Mouse (Mus musculus): Measurements from ENCODE around the gene Cpeb3. TPM values are rescaled to one million over a fixed set of nuclear protein-coding genes. Genes with fewer than 3 reads are reported as not detected.

The Cpeb3 gene
- total RNA-seq, 1 experiment, result 1.8 TPM

DNA sequence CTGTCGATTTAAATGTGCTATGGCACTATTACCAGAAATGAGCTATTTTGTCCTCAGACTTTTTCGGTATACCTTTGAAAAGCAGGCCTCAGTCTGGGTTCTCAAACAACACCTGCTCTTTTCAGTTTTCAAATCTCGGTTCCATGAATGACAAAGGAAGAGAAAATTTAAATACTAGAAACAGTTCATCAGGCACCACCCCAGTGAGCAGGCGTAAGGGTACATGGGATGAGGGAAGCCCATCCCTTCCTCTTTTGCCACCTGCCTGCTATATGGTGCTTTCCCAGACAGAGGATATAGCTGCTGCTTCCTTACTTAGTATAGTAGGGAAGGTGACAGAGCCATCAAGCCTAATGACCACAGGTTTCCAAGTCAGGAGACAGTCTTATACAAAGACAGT is 74.7 kb downstream of the Cpeb3 start:
- in situ Hi-C loops (cut with MboI; ENCODE audit: low sequenced_read_pairs in 2 of 2, unreplicated experiment in 2 of 2), result no loop called here
- Histone ChIP-seq H3K36me3 (ENCODE audit: control insufficient read depth, insufficient read depth, low read length, poor library complexity, severe bottlenecking) (no peaks in the 10 kb centered on the region), H3K4me3 (ENCODE audit: insufficient read depth in 1 of 2, low read depth in 1 of 2, low read length in 2 of 2, poor library complexity in 1 of 2, severe bottlenecking in 1 of 2) (no peak overlapping the region), H3K9ac (ENCODE audit: insufficient read depth, low read depth, low read length, poor library complexity, severe bottlenecking) (no peak overlapping the region), H3K27ac (ENCODE audit: insufficient read depth, low read depth, low read length, poor library complexity, severe bottlenecking) (no peak overlapping the region), H3K4me1 (ENCODE audit: control insufficient read depth in 2 of 2, insufficient read depth in 2 of 2, low read length in 2 of 2, poor library complexity in 1 of 2) (0 out of 4 replicates have a peak, but pooled peaks cover 0 to 2% of the 10 kb centered on the region in 2 experiments), H3K9me3 (ENCODE audit: control insufficient read depth, insufficient read depth, low read depth, low read length) (no peaks in the 10 kb centered on the region)
- DNase-seq (ENCODE audit: low read depth, low spot score), result no peak
- no peak for TF ChIP-seq CHD2 (IDR thresholded peaks at IDR 0.05; ENCODE audit: low read depth, low read length)

GRCm38 (mm10) chr19:37131660-37132059 is 76.7 kb downstream of the Cpeb3 start:
- Histone ChIP-seq H3K4me1 (ENCODE audit: control insufficient read depth in 2 of 2, insufficient read depth in 2 of 2, low read length in 2 of 2, poor library complexity in 1 of 2) (0 out of 4 replicates have a peak, but pooled peaks cover 0 to 2% of the 10 kb centered on the region in 2 experiments), H3K9ac (ENCODE audit: insufficient read depth, low read depth, low read length, poor library complexity, severe bottlenecking) (no peak overlapping the region), H3K4me3 (ENCODE audit: insufficient read depth in 1 of 2, low read depth in 1 of 2, low read length in 2 of 2, poor library complexity in 1 of 2, severe bottlenecking in 1 of 2) (no peak overlapping the region), H3K9me3 (ENCODE audit: control insufficient read depth, insufficient read depth, low read depth, low read length) (no peaks in the 10 kb centered on the region), H3K27ac (ENCODE audit: insufficient read depth, low read depth, low read length, poor library complexity, severe bottlenecking) (no peak overlapping the region), H3K36me3 (ENCODE audit: control insufficient read depth, insufficient read depth, low read length, poor library complexity, severe bottlenecking) (no peaks in the 10 kb centered on the region)
- DNase-seq (ENCODE audit: low read depth, low spot score), result no peak
- TF ChIP-seq MAFK (IDR thresholded peaks at IDR 0.05; ENCODE audit: insufficient read depth, low read depth, low read length) (no peak), ZC3H11A (IDR thresholded peaks at IDR 0.05; ENCODE audit: borderline replicate concordance, low read depth, low read length) (no peak), HCFC1 (IDR thresholded peaks at IDR 0.05; ENCODE audit: borderline replicate concordance, insufficient read depth, low read length) (no peak), CHD2 (IDR thresholded peaks at IDR 0.05; ENCODE audit: low read depth, low read length) (no peak), ZNF384 (IDR thresholded peaks at IDR 0.05; ENCODE audit: low read depth, low read length) (no peak)
- in situ Hi-C loops (cut with MboI; ENCODE audit: low sequenced_read_pairs in 2 of 2, unreplicated experiment in 2 of 2), result no loop called here

DNA sequence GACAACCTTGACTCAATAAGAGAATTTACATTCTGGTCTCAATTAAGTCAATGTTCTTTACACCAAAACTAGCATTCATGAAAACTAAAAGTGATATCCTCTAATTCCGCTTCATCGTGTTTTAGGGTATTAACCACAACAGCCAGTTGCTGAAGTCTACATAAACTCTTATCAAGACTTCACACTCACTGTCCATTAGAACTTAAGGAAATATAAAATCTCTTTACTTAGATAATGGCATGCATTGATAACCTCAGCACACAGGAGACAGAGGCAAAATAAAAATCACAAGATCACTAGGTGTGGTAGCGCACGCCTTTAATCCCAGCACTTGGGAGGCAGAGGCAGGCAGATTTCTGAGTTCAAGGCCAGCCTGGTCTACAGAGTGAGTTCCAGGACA is 79.9 kb downstream of the Cpeb3 start:
- H3K9me3 ChIP-seq (ENCODE audit: control insufficient read depth, insufficient read depth, low read depth, low read length), result no peaks in the 10 kb centered on the region

DNA sequence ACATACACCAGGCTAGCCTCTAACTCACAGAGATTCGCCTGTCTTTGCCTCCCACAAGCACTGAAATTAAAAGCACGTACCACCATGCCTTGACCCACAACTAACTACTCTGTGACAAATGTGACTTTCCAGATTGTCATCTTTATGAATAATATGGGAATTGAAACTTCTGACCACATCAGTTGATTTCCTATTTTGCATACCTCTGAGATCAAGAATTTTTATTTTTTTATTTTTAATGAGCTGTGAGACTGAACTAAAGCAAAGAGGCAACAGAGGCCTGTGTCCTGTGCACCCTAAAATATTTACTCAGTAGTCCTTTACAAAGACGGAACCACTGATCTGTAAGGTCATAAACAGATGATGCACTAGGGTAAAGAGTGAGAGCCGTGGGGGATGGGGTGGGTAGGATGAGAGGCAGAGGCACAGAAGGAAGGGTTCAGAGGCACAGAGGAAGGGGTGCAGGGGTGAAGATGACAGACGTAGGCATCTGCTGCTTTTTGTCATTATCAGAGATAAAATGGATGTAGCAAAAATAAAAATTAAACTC is 81.3 kb downstream of the Cpeb3 start:
- in situ Hi-C loops (cut with MboI; ENCODE audit: low sequenced_read_pairs in 2 of 2, unreplicated experiment in 2 of 2), result no loop called here
- TF ChIP-seq ZNF384 (IDR thresholded peaks at IDR 0.05; ENCODE audit: low read depth, low read length), result no peak
- TF ChIP-seq CHD2 (IDR thresholded peaks at IDR 0.05; ENCODE audit: low read depth, low read length), result no peak
- TF ChIP-seq ZC3H11A (IDR thresholded peaks at IDR 0.05; ENCODE audit: borderline replicate concordance, low read depth, low read length), result no peak
- no peak for TF ChIP-seq MAFK (IDR thresholded peaks at IDR 0.05; ENCODE audit: insufficient read depth, low read depth, low read length)
- TF ChIP-seq HCFC1 (IDR thresholded peaks at IDR 0.05; ENCODE audit: borderline replicate concordance, insufficient read depth, low read length), result no peak
- no peak for DNase-seq (ENCODE audit: low read depth, low spot score)
- no peak overlapping the region for H3K27ac ChIP-seq (ENCODE audit: insufficient read depth, low read depth, low read length, poor library complexity, severe bottlenecking)
- H3K4me1 ChIP-seq (ENCODE audit: control insufficient read depth in 2 of 2, insufficient read depth in 2 of 2, low read length in 2 of 2, poor library complexity in 1 of 2), result no peaks in the 10 kb centered on the region
- H3K9me3 ChIP-seq (ENCODE audit: control insufficient read depth, insufficient read depth, low read depth, low read length), result no peaks in the 10 kb centered on the region
- H3K4me3 ChIP-seq (ENCODE audit: insufficient read depth in 1 of 2, low read depth in 1 of 2, low read length in 2 of 2, poor library complexity in 1 of 2, severe bottlenecking in 1 of 2), result no peak overlapping the region
- no peaks in the 10 kb centered on the region for H3K36me3 ChIP-seq (ENCODE audit: control insufficient read depth, insufficient read depth, low read length, poor library complexity, severe bottlenecking)
- no peak overlapping the region for H3K9ac ChIP-seq (ENCODE audit: insufficient read depth, low read depth, low read length, poor library complexity, severe bottlenecking)

More for the DNA sequence above, 79.9 kb downstream of the Cpeb3 start:
- H3K4me3 ChIP-seq (ENCODE audit: insufficient read depth in 1 of 2, low read depth in 1 of 2, low read length in 2 of 2, poor library complexity in 1 of 2, severe bottlenecking in 1 of 2), result no peak overlapping the region
- H3K36me3 ChIP-seq (ENCODE audit: control insufficient read depth, insufficient read depth, low read length, poor library complexity, severe bottlenecking), result no peaks in the 10 kb centered on the region
- in situ Hi-C loops (cut with MboI; ENCODE audit: low sequenced_read_pairs in 2 of 2, unreplicated experiment in 2 of 2), result no loop called here
- no peak overlapping the region for H3K27ac ChIP-seq (ENCODE audit: insufficient read depth, low read depth, low read length, poor library complexity, severe bottlenecking)
- TF ChIP-seq CHD2 (IDR thresholded peaks at IDR 0.05; ENCODE audit: low read depth, low read length), result no peak
- no peak for TF ChIP-seq HCFC1 (IDR thresholded peaks at IDR 0.05; ENCODE audit: borderline replicate concordance, insufficient read depth, low read length)
- no peak for TF ChIP-seq ZNF384 (IDR thresholded peaks at IDR 0.05; ENCODE audit: low read depth, low read length)
- no peaks in the 10 kb centered on the region for H3K4me1 ChIP-seq (ENCODE audit: control insufficient read depth in 2 of 2, insufficient read depth in 2 of 2, low read length in 2 of 2, poor library complexity in 1 of 2)
- no peak for DNase-seq (ENCODE audit: low read depth, low spot score)
- H3K9ac ChIP-seq (ENCODE audit: insufficient read depth, low read depth, low read length, poor library complexity, severe bottlenecking), result no peak overlapping the region

- Histone ChIP-seq H3K9me3 (ENCODE audit: control insufficient read depth, insufficient read depth, low read depth, low read length) (no peaks in the 10 kb centered on the region), H3K4me3 (ENCODE audit: insufficient read depth in 1 of 2, low read depth in 1 of 2, low read length in 2 of 2, poor library complexity in 1 of 2, severe bottlenecking in 1 of 2) (no peak overlapping the region), H3K36me3 (ENCODE audit: control insufficient read depth, insufficient read depth, low read length, poor library complexity, severe bottlenecking) (no peaks in the 10 kb centered on the region), H3K4me1 (ENCODE audit: control insufficient read depth in 2 of 2, insufficient read depth in 2 of 2, low read length in 2 of 2, poor library complexity in 1 of 2) (no peaks in the 10 kb centered on the region), H3K9ac (ENCODE audit: insufficient read depth, low read depth, low read length, poor library complexity, severe bottlenecking) (no peak overlapping the region), H3K27ac (ENCODE audit: insufficient read depth, low read depth, low read length, poor library complexity, severe bottlenecking) (no peak overlapping the region)
- in situ Hi-C loops (cut with MboI; ENCODE audit: low sequenced_read_pairs in 2 of 2, unreplicated experiment in 2 of 2), result no loop called here
- TF ChIP-seq CHD2 (IDR thresholded peaks at IDR 0.05; ENCODE audit: low read depth, low read length), result no peak
- no peak for TF ChIP-seq ZC3H11A (IDR thresholded peaks at IDR 0.05; ENCODE audit: borderline replicate concordance, low read depth, low read length)
- no peak for TF ChIP-seq MAFK (IDR thresholded peaks at IDR 0.05; ENCODE audit: insufficient read depth, low read depth, low read length)
- no peak for TF ChIP-seq ZNF384 (IDR thresholded peaks at IDR 0.05; ENCODE audit: low read depth, low read length)
- TF ChIP-seq HCFC1 (IDR thresholded peaks at IDR 0.05; ENCODE audit: borderline replicate concordance, insufficient read depth, low read length), result no peak
- no peak for DNase-seq (ENCODE audit: low read depth, low spot score)
These were observed 83.4 kb downstream of the Cpeb3 start for GRCm38 (mm10) chr19:37124961-37125360.

All from ES-E14 (cell line).